Mouse (Mus musculus) liver, embryonic 14.5 days (tissue): ENCODE data around the gene Zmym6.

Experiments used
- CTCF ChIP-seq: IDR thresholded peaks from 2 replicates; pipeline ENCODE4 v1.5.1; 2016; ENCODE audit warnings: antibody characterized with exemption, low read depth, control low read depth
- EP300 ChIP-seq: IDR thresholded peaks from 2 replicates; pipeline ENCODE4 v1.6.1; 2016; ENCODE audit warnings: antibody characterized with exemption, low read depth

DNA sequence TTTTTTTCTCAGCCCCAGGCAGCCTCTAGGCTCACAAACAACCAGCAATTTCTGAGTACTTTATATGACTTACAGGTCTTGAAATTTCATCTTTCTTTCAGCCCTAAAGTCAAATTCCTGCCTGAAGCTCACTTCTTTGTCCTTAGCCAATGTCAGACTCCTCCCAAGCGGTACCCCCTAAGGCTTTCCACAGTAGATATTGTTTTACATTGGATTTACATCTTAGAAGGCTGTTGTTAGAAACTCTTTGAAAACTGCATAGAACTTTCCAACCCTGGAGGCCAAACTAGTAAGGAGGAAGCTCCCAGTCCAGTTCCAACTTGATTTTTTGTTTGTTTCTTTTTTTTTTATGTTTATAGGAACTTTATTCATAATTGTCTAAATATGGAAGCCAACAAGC is 13.1 kb upstream of the Zmym6 start:
- no peak for TF ChIP-seq EP300
- TF ChIP-seq CTCF, result no peak
